Mouse (Mus musculus): ENCODE measurements around the gene Dera. TPM values are rescaled to one million over a fixed set of nuclear protein-coding genes. Genes with fewer than 3 reads are reported as not detected.
"Not testable (repeated sequence)": the region's sequence is repeated elsewhere in the genome, so short reads cannot be mapped to it uniquely, and the experiment has no call there.

The Dera gene
- 93.9 and 98.6 TPM in 2 replicates for polyA plus RNA-seq (2015; fragmentation: Nextera tagmentation; extraction: Ambion mirVana)

- peak within 1 kb of the TSS; percentile 84 for H3K9ac ChIP-seq
- H3K27me3 ChIP-seq (replicated peaks): no peaks in the 10 kb centered on the region
- H3K4me1 ChIP-seq (replicated peaks): 0 out of 2 replicates have a peak, but pooled peaks cover 6% of the 10 kb centered on the region
- 13% methylated on average over 26 of the region's 26 CpGs for WGBS
- peak within 1 kb of the TSS; percentile 79 for H3K4me3 ChIP-seq (replicated peaks)
- peak within 1 kb of the TSS; percentile 84 for H3K27ac ChIP-seq
- peak within 1 kb of the TSS; percentile 72 for H3K4me2 ChIP-seq (replicated peaks)
- H3K9me3 ChIP-seq: no peaks in the 10 kb centered on the region
- H3K36me3 ChIP-seq: peaks cover 7% of the 10 kb centered on the region
- peak; percentile 92 for ATAC-seq
Observed at GRCm38 (mm10) chr6:137754056-137754856, at the start of gene Dera. Dera (plus strand) TSS chr6:137754546.

GRCm38 (mm10) chr6:137706209-137706608 is 48.1 kb upstream of the Dera start:
- Histone ChIP-seq H3K4me2 (replicated peaks) (no peak overlapping the region), H3K36me3 (no peaks in the 10 kb centered on the region), H3K27me3 (replicated peaks) (no peaks in the 10 kb centered on the region), H3K9ac (no peak overlapping the region), H3K4me1 (replicated peaks) (0 out of 2 replicates have a peak, but pooled peaks cover 7% of the 10 kb centered on the region), H3K27ac (no peak overlapping the region), H3K4me3 (replicated peaks) (no peak overlapping the region), H3K9me3 (no peaks in the 10 kb centered on the region)
- ATAC-seq: no peak
- whole genome bisulfite sequencing: 88% methylated on average over 10 of the region's 10 CpGs

DNA sequence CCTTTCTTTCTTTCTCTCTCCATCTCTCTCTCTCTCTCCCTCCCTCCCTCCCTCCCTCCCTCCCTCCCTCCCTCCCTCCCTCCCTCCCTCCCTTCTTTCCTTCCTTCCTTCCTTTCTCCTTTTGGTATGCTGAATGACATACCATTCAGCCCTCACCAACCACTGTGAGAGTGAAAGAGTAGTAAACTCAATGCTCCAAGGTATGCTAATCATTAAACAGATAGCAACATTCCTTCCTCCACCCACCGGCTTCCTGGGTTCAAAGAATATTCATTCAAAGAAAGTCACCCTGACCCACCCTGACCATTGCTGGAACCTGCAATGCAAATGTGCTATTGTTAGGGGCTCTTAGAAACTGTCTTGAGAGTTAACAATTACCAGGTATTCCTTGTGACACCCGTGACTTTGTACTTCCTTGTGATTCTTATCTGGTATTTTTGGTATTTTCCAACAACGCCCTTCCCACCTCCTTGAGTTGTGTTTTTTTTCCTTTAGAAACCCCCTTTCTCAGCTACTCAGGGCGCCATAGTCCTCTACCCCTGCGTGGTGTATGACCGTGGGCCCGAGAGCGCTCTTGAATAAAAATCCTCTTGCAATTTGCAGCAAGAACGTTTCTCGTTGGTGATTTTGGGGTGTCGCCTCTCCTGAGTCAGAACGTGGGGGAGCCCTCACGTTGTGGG is 45.5 kb upstream of the Dera start:
- not testable (repeated sequence) for H3K4me3 ChIP-seq (replicated peaks); H3K4me2 ChIP-seq (replicated peaks); H3K9me3 ChIP-seq; H3K4me1 ChIP-seq (replicated peaks); H3K36me3 ChIP-seq; ATAC-seq; H3K27ac ChIP-seq; H3K9ac ChIP-seq; H3K27me3 ChIP-seq (replicated peaks)
- WGBS: 72% methylated on average over 13 of the region's 13 CpGs

GRCm38 (mm10) chr6:137710179-137711037 is 43.9 kb upstream of the Dera start:
- Histone ChIP-seq H3K4me3 (replicated peaks) (no peak overlapping the region), H3K27me3 (replicated peaks) (no peaks in the 10 kb centered on the region), H3K36me3 (no peaks in the 10 kb centered on the region), H3K9ac (no peak overlapping the region), H3K9me3 (no peaks in the 10 kb centered on the region), H3K27ac (no peak overlapping the region), H3K4me1 (replicated peaks) (no peaks in the 10 kb centered on the region), H3K4me2 (replicated peaks) (no peak overlapping the region)
- ATAC-seq: 0 out of 2 replicates have a peak, but pooled peaks have one; percentile 31
- 68% methylated on average over 14 of the region's 14 CpGs for WGBS

DNA sequence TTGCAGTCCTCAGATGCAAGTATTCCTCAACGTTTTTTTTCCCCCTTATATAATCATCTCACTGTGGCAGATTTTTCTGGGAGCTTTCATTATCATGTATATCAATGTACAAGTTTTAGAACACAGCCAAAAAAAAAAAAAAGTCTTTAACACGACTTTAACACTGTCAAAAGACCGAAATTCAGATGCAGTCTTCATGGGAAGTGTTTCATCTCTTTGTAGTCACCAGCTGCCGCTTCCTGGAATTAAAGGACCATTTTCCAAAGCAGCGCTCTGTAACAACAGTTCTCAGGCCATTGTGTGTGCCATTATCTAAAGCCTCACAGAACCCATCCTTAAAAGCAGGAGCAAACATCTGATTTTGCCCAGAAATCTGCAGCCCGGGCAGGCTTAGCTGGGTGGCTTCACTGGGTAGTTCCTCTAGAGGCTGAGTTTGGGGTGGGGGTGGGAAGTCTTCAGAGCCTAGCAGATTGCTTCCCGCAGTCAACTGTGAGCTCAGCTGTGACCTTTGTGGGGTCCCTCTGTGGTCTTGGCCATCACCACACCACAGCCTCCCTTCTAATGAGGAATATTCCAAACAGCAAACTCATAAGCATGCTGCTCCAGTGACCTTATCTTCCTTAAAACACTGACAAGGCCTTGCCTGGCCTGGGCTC is 41.6 kb upstream of the Dera start:
- H3K27me3 ChIP-seq (replicated peaks): no peaks in the 10 kb centered on the region
- H3K4me1 ChIP-seq (replicated peaks): no peaks in the 10 kb centered on the region
- H3K27ac ChIP-seq: no peak overlapping the region
- WGBS: 71% methylated on average over 7 of the region's 7 CpGs
- no peaks in the 10 kb centered on the region for H3K9me3 ChIP-seq
- H3K36me3 ChIP-seq: no peaks in the 10 kb centered on the region
- no peak overlapping the region for H3K4me2 ChIP-seq (replicated peaks)
- no peak overlapping the region for H3K9ac ChIP-seq
- no peak overlapping the region for H3K4me3 ChIP-seq (replicated peaks)
- ATAC-seq: no peak

GRCm38 (mm10) chr6:137713310-137713664 is 41.1 kb upstream of the Dera start:
- H3K4me1 ChIP-seq (replicated peaks): no peaks in the 10 kb centered on the region
- no peak overlapping the region for H3K27ac ChIP-seq
- H3K9ac ChIP-seq: no peak overlapping the region
- H3K36me3 ChIP-seq: no peaks in the 10 kb centered on the region
- H3K27me3 ChIP-seq (replicated peaks): no peaks in the 10 kb centered on the region
- H3K9me3 ChIP-seq: no peaks in the 10 kb centered on the region
- WGBS: 92% methylated on average over 3 of the region's 3 CpGs
- no peak for ATAC-seq
- H3K4me2 ChIP-seq (replicated peaks): no peak overlapping the region
- no peak overlapping the region for H3K4me3 ChIP-seq (replicated peaks)

GRCm38 (mm10) chr6:137716802-137717201 is 37.5 kb upstream of the Dera start:
- no peak overlapping the region for H3K4me3 ChIP-seq (replicated peaks)
- H3K27me3 ChIP-seq (replicated peaks): no peaks in the 10 kb centered on the region
- no peak overlapping the region for H3K27ac ChIP-seq
- H3K36me3 ChIP-seq: no peaks in the 10 kb centered on the region
- peak; percentile 68 for ATAC-seq
- H3K4me2 ChIP-seq (replicated peaks): no peak overlapping the region
- H3K4me1 ChIP-seq (replicated peaks): no peaks in the 10 kb centered on the region
- H3K9ac ChIP-seq: no peak overlapping the region
- no peaks in the 10 kb centered on the region for H3K9me3 ChIP-seq
- 32% methylated on average over 5 of the region's 5 CpGs for WGBS

GRCm38 (mm10) chr6:137722220-137722931 is 32.0 kb upstream of the Dera start:
- Histone ChIP-seq H3K27ac (no peak overlapping the region), H3K27me3 (replicated peaks) (no peaks in the 10 kb centered on the region), H3K4me2 (replicated peaks) (no peak overlapping the region), H3K36me3 (no peaks in the 10 kb centered on the region), H3K4me3 (replicated peaks) (no peak overlapping the region), H3K9me3 (no peaks in the 10 kb centered on the region), H3K9ac (no peak overlapping the region), H3K4me1 (replicated peaks) (no peaks in the 10 kb centered on the region)
- ATAC-seq: no peak
- WGBS: 84% methylated on average over 15 of the region's 15 CpGs

DNA sequence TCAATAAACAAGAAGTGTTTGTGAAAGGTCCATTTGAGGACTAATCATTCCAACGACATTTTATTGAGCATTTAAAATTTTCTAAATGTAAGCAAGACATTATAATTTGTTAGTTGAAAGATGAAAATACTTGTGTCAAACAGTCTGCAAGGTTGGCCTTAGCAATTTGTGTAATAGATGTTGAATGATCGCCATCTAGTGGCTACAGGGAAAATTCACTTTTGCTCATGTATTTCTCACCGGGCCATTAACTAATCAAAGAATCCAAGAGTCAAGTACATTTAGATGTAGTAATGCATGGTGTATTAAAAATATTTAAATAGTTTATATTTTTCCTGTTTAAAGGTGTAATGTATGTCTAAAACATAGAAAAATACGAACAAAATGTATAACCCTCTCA is 30.4 kb upstream of the Dera start:
- Histone ChIP-seq H3K9ac (no peak overlapping the region), H3K4me1 (replicated peaks) (no peaks in the 10 kb centered on the region), H3K27ac (no peak overlapping the region), H3K4me3 (replicated peaks) (no peak overlapping the region), H3K4me2 (replicated peaks) (no peak overlapping the region), H3K9me3 (no peaks in the 10 kb centered on the region), H3K36me3 (no peaks in the 10 kb centered on the region), H3K27me3 (replicated peaks) (peaks cover 4% of the 10 kb centered on the region; the same call in 1 of the 2 replicates)
- peak; percentile 47; the same call in 1 of the 2 replicates for ATAC-seq
- WGBS: 9% methylated on average over 4 of the region's 4 CpGs

DNA sequence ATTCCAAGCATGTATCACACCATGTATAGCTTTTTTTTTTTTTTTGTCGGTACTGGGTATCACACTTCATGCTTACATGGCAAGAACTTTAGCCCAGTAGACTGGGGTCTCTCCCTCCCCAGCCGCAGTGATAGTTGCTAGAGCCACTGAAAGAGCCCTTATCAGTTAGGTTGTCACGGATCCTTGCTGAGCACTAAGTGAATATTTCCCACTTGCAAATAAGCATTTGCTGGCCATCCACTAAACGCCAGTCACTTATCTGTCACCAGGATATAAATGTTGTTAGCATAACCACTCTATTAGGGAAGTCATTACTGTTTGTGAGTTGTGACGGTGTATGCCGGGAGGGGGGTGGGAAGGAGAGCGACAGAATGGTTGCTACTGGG is 19.9 kb upstream of the Dera start:
- Histone ChIP-seq H3K4me1 (replicated peaks) (peaks cover 7% of the 10 kb centered on the region), H3K9ac (peak overlapping the region; percentile 45), H3K36me3 (no peaks in the 10 kb centered on the region), H3K27ac (no peak overlapping the region; the same call in 1 of the 2 replicates), H3K4me3 (replicated peaks) (peak overlapping the region; percentile 89), H3K4me2 (replicated peaks) (peak overlapping the region; percentile 68), H3K9me3 (no peaks in the 10 kb centered on the region), H3K27me3 (replicated peaks) (peaks cover 4% of the 10 kb centered on the region; the same call in 1 of the 2 replicates)
- 8% methylated on average over 7 of the region's 7 CpGs for WGBS
- ATAC-seq: peak; percentile 45

- peaks cover 4% of the 10 kb centered on the region; the same call in 1 of the 2 replicates for H3K27me3 ChIP-seq (replicated peaks)
- no peaks in the 10 kb centered on the region for H3K9me3 ChIP-seq
- peak within 1 kb of the TSS; percentile 73 for H3K4me2 ChIP-seq (replicated peaks)
- ATAC-seq: peak; percentile 99
- under 1% methylated on average over 74 of the region's 86 CpGs for WGBS
- peaks cover 7% of the 10 kb centered on the region for H3K4me1 ChIP-seq (replicated peaks)
- peak within 1 kb of the TSS; percentile 89 for H3K4me3 ChIP-seq (replicated peaks)
- peak within 1 kb of the TSS; percentile 79 for H3K27ac ChIP-seq
- peak within 1 kb of the TSS; percentile 90 for H3K9ac ChIP-seq
- peaks cover 2% of the 10 kb centered on the region for H3K36me3 ChIP-seq
Observed at GRCm38 (mm10) chr6:137734846-137735609, 19.3 kb upstream of the Dera start, which contains the start of gene Strap. Strap (plus strand) TSS chr6:137735078.

Measured in intestine, embryonic 15.5 days (tissue).